Mouse (Mus musculus): ENCODE measurements at regions not wholly inside any gene's neighbourhood (a gene's known extent, or its start where the extent isn't known, plus 50 kb on each side); places are given as distances from the start of the nearest gene placed in this dataset.

- no peak for ATAC-seq (replicated peaks; ENCODE audit: poor library complexity, severe bottlenecking)
Measured at GRCm38 (mm10) chr8:33997676-33998075, 113.9 kb downstream of the Gm10131 start.

- no peak for ATAC-seq (replicated peaks; ENCODE audit: poor library complexity, severe bottlenecking)
Measured at GRCm38 (mm10) chr8:33992946-33993345, 118.6 kb downstream of the Gm10131 start.

GRCm38 (mm10) chr8:33991917-33992875 is 119.3 kb downstream of the Gm10131 start:
- no peak for ATAC-seq (replicated peaks; ENCODE audit: poor library complexity, severe bottlenecking)

GRCm38 (mm10) chr8:33991165-33991916 is 120.2 kb downstream of the Gm10131 start:
- ATAC-seq (replicated peaks; ENCODE audit: poor library complexity, severe bottlenecking), result no peak

- peak; percentile 77 for ATAC-seq (replicated peaks; ENCODE audit: poor library complexity, severe bottlenecking)
Measured at GRCm38 (mm10) chr8:33990039-33990438, 121.5 kb downstream of the Gm10131 start.

- ATAC-seq (replicated peaks; ENCODE audit: poor library complexity, severe bottlenecking), result no peak
Measured at GRCm38 (mm10) chr8:33987755-33988104, 123.8 kb downstream of the Gm10131 start.

- no peak for ATAC-seq (replicated peaks; ENCODE audit: poor library complexity, severe bottlenecking)
Measured at GRCm38 (mm10) chr8:33987091-33987754, 124.3 kb downstream of the Gm10131 start.

GRCm38 (mm10) chr8:33986657-33987056 is 124.9 kb downstream of the Gm10131 start:
- no peak for ATAC-seq (replicated peaks; ENCODE audit: poor library complexity, severe bottlenecking)

- peak; percentile 75 for ATAC-seq (replicated peaks; ENCODE audit: poor library complexity, severe bottlenecking)
Measured at GRCm38 (mm10) chr8:33985430-33985977, 126.0 kb downstream of the Gm10131 start.

- peak; percentile 61 for ATAC-seq (replicated peaks; ENCODE audit: poor library complexity, severe bottlenecking)
Measured at GRCm38 (mm10) chr8:33981629-33982028, 129.9 kb downstream of the Gm10131 start.

GRCm38 (mm10) chr8:33980999-33981398 is 130.5 kb downstream of the Gm10131 start:
- no peak for ATAC-seq (replicated peaks; ENCODE audit: poor library complexity, severe bottlenecking)

Data from granulocyte monocyte progenitor cell, adult 5-6 weeks (primary cell).